Mouse (Mus musculus) neural tube, embryonic 14.5 days (tissue): Measurements from ENCODE around the gene Mepe. TPM values are rescaled to one million over a fixed set of nuclear protein-coding genes. Genes with fewer than 3 reads are reported as not detected.

Experiments used
- ATAC-seq: fragments of 200-750 bp; cut with Nextera tagmentation; 2 replicates; pipeline ENCODE4 v1.8.0; 2017; ENCODE audit warnings: low read depth, mild to moderate bottlenecking, moderate TSS enrichment, moderate library complexity
- H3K27ac ChIP-seq: fragments of 300-500 bp; sonication (generic); 2 replicates; pipeline ENCODE4 v1.5.1; 2014; ENCODE audit warnings: low read depth, mild to moderate bottlenecking, control low read depth, low read length, moderate library complexity, mixed read lengths
- H3K27me3 ChIP-seq: fragments of 300-500 bp; sonication (generic); 2 replicates; pipeline ENCODE4 v1.6.1; 2014; ENCODE audit warnings: low read length; ENCODE audit not compliant: control insufficient read depth, insufficient read depth
- H3K36me3 ChIP-seq: fragments of 300-500 bp; sonication (generic); 2 replicates; pipeline ENCODE4 v1.6.1; 2014; ENCODE audit warnings: low read length, mixed read lengths; ENCODE audit not compliant: control insufficient read depth, insufficient read depth
- H3K4me1 ChIP-seq: fragments of 300-500 bp; sonication (generic); 2 replicates; pipeline ENCODE4 v1.6.1; 2014; ENCODE audit warnings: low read length; ENCODE audit not compliant: control insufficient read depth, insufficient read depth
- H3K4me2 ChIP-seq: fragments of 300-500 bp; sonication (generic); 2 replicates; pipeline ENCODE4 v1.6.1; 2014; ENCODE audit warnings: mild to moderate bottlenecking, low read depth, low read length, control low read depth
- H3K4me3 ChIP-seq: fragments of 300-500 bp; sonication (generic); 2 replicates; pipeline ENCODE4 v1.5.1; 2014; ENCODE audit warnings: low read depth, low read length, control low read depth, mixed read lengths
- H3K9ac ChIP-seq: fragments of 300-500 bp; sonication (generic); replicated peaks from 2 replicates; pipeline ENCODE4 v1.6.1; 2014; ENCODE audit warnings: low read depth, mild to moderate bottlenecking, control low read depth, low read length, mixed read lengths
- H3K9me3 ChIP-seq: fragments of 300-500 bp; sonication (generic); 2 replicates; pipeline ENCODE4 v1.6.1; 2016; ENCODE audit warnings: low read length; ENCODE audit not compliant: control insufficient read depth
- WGBS: fragments of 180-500 bp; shearing (Covaris S2); extraction: QIAGEN DNeasy Blood & Tissue Kit; methylation state at CpG from one replicate; pipeline ENCODE4 v1.1.7; 2014; 5-methylcytosine and 5-hydroxymethylcytosine counted together
- polyA plus RNA-seq: library from polyadenylated mRNA; unstranded; fragments of >200 nt; fragmentation: Nextera tagmentation; extraction: Ambion mirVana; gene quantifications from 2 replicates; pipeline ENCODE4 v1.2.1, GENCODE M21; 2014

Gene Mepe
- polyA plus RNA-seq, 1 experiment from 2014 or later, result not detected

DNA sequence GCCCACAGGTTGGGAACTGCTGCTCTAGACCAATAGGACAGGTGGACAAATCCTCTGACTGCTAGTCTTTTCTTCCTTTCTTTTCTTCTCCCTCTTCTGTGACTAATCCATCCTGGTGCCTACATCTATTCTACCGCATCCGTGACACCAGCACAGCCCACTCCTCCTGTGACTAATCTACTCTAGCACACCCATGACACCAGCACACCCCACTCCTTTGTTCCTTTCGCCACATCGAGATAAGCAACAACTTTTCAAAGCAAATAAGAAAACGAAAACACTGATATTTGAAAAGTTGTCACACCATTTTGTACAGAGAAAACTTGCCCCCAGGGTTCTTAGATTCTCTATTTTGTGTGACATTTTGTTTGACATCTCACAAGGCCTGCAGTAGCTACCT lies 5.0 kb downstream of the Mepe start:
- no peaks in the 10 kb centered on the region for H3K9me3 ChIP-seq
- H3K4me3 ChIP-seq, result no peak overlapping the region
- 67% methylated on average over 5 of the region's 5 CpGs for whole genome bisulfite sequencing
- no peaks in the 10 kb centered on the region for H3K36me3 ChIP-seq
- H3K9ac ChIP-seq, result no peak overlapping the region
- no peak overlapping the region for H3K27ac ChIP-seq
- H3K4me1 ChIP-seq, result no peaks in the 10 kb centered on the region
- no peak overlapping the region for H3K4me2 ChIP-seq
- no peak for ATAC-seq
- no peaks in the 10 kb centered on the region for H3K27me3 ChIP-seq

GRCm38 (mm10) chr5:104332296-104332695 lies 7.2 kb downstream of the Mepe start:
- 79% methylated on average over 3 of the region's 3 CpGs for WGBS
- no peak for ATAC-seq

GRCm38 (mm10) chr5:104333231-104333640 lies 8.1 kb downstream of the Mepe start:
- no peak overlapping the region for H3K9ac ChIP-seq
- H3K27ac ChIP-seq, result no peak overlapping the region
- H3K4me2 ChIP-seq, result no peak overlapping the region
- WGBS, result 39% methylated on average over 7 of the region's 7 CpGs
- no peaks in the 10 kb centered on the region for H3K27me3 ChIP-seq
- no peak overlapping the region for H3K4me3 ChIP-seq
- ATAC-seq, result no peak
- no peaks in the 10 kb centered on the region for H3K36me3 ChIP-seq
- H3K9me3 ChIP-seq, result no peaks in the 10 kb centered on the region
- no peaks in the 10 kb centered on the region for H3K4me1 ChIP-seq

More at GRCm38 (mm10) chr5:104332296-104332695, 7.2 kb downstream of the Mepe start:
- no peak overlapping the region for H3K9ac ChIP-seq
- no peak overlapping the region for H3K27ac ChIP-seq
- no peaks in the 10 kb centered on the region for H3K9me3 ChIP-seq
- H3K4me1 ChIP-seq, result no peaks in the 10 kb centered on the region
- H3K4me2 ChIP-seq, result no peak overlapping the region
- no peaks in the 10 kb centered on the region for H3K36me3 ChIP-seq
- no peak overlapping the region for H3K4me3 ChIP-seq
- no peaks in the 10 kb centered on the region for H3K27me3 ChIP-seq

DNA sequence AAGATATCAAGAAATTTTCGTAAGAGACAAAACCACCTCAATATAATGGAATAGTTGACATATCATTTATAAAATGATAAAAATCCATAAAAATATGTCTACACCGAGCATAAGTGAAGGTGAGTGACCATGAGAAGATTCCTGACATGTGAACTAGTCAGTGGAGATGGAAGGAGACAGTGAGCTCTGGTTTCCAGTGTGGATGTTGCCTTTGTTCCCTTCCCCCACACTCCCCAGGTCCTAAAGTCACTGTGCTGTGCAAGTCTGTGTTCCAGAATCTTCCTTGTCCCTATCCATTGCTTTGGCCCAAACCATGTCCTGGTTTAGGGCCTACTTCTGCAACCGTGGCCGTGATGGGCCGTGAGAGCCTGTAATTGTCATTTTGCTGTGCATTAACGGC lies 8.5 kb downstream of the Mepe start:
- WGBS, result 82% methylated on average over 6 of the region's 6 CpGs

GRCm38 (mm10) chr5:104334516-104334915 lies 9.4 kb downstream of the Mepe start:
- Histone ChIP-seq H3K27me3 (no peaks in the 10 kb centered on the region), H3K4me2 (no peak overlapping the region), H3K36me3 (no peaks in the 10 kb centered on the region), H3K4me3 (no peak overlapping the region), H3K27ac (no peak overlapping the region), H3K4me1 (no peaks in the 10 kb centered on the region), H3K9ac (no peak overlapping the region), H3K9me3 (no peaks in the 10 kb centered on the region)
- 88% methylated on average over 14 of the region's 14 CpGs for WGBS
- no peak for ATAC-seq

More for the DNA sequence above, 8.5 kb downstream of the Mepe start:
- H3K4me1 ChIP-seq, result no peaks in the 10 kb centered on the region
- no peaks in the 10 kb centered on the region for H3K27me3 ChIP-seq
- no peaks in the 10 kb centered on the region for H3K9me3 ChIP-seq
- H3K9ac ChIP-seq, result no peak overlapping the region
- no peak overlapping the region for H3K4me2 ChIP-seq
- no peak overlapping the region for H3K4me3 ChIP-seq
- ATAC-seq, result no peak
- no peak overlapping the region for H3K27ac ChIP-seq
- H3K36me3 ChIP-seq, result no peaks in the 10 kb centered on the region

DNA sequence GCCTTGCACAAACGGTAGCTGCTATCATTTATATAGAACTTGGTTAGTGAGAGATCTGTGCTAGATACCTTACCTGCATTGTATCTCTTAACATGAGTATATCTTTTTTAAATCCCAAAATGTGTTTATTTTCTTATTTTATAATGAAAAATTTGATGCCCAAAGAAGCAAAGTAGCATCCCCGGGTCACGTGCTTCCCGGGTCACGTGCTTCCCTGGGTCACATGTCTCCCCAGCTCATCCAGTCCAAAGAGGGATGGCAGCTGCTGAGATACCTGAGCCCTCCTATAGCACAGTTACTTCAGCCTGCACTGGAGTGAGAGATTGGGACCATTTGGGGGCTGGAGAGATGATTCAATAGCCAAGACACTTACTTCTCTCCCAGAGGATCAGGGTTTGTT lies 10.8 kb downstream of the Mepe start:
- 94% methylated on average over 5 of the region's 5 CpGs for WGBS
- no peak for ATAC-seq
- H3K27me3 ChIP-seq, result no peaks in the 10 kb centered on the region
- H3K4me1 ChIP-seq, result 0 out of 2 replicates have a peak, but pooled peaks cover 5% of the 10 kb centered on the region
- no peak overlapping the region for H3K27ac ChIP-seq
- no peak overlapping the region for H3K4me2 ChIP-seq
- H3K4me3 ChIP-seq, result no peak overlapping the region
- H3K9ac ChIP-seq, result no peak overlapping the region
- no peaks in the 10 kb centered on the region for H3K36me3 ChIP-seq
- no peaks in the 10 kb centered on the region for H3K9me3 ChIP-seq

DNA sequence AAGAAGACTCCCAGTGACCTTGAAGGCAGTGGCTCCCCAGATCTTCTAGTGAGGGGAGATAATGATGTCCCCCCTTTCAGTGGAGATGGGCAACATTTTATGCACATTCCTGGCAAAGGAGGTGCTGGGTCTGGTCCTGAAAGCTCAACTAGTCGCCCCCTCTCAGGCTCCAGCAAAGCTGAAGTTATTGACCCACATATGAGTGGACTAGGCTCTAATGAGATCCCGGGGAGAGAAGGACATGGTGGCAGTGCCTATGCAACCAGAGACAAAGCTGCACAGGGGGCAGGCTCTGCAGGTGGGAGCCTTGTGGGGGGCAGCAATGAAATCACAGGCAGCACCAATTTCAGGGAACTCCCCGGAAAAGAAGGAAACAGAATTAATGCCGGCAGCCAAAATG lies 12.4 kb downstream of the Mepe start:
- no peak overlapping the region for H3K4me2 ChIP-seq
- WGBS, result 70% methylated on average over 4 of the region's 4 CpGs

GRCm38 (mm10) chr5:104339009-104339408 lies 13.9 kb downstream of the Mepe start:
- Histone ChIP-seq H3K9ac (no peak overlapping the region), H3K9me3 (no peaks in the 10 kb centered on the region), H3K27me3 (no peaks in the 10 kb centered on the region), H3K4me3 (no peak overlapping the region), H3K4me2 (no peak overlapping the region), H3K4me1 (0 out of 2 replicates have a peak, but pooled peaks cover 5% of the 10 kb centered on the region), H3K27ac (no peak overlapping the region), H3K36me3 (no peaks in the 10 kb centered on the region)
- no peak for ATAC-seq
- 84% methylated on average over 5 of the region's 5 CpGs for WGBS

More for the DNA sequence above, 12.4 kb downstream of the Mepe start:
- Histone ChIP-seq H3K9ac (no peak overlapping the region), H3K27me3 (no peaks in the 10 kb centered on the region), H3K9me3 (no peaks in the 10 kb centered on the region), H3K4me3 (no peak overlapping the region), H3K27ac (no peak overlapping the region), H3K36me3 (no peaks in the 10 kb centered on the region), H3K4me1 (0 out of 2 replicates have a peak, but pooled peaks cover 5% of the 10 kb centered on the region)
- no peak for ATAC-seq

- WGBS, result 20% methylated on average over 14 of the region's 14 CpGs
- H3K27me3 ChIP-seq, result no peaks in the 10 kb centered on the region
- H3K4me1 ChIP-seq, result 0 out of 2 replicates have a peak, but pooled peaks cover 5% of the 10 kb centered on the region
- H3K27ac ChIP-seq, result no peak overlapping the region
- no peaks in the 10 kb centered on the region for H3K36me3 ChIP-seq
- H3K4me2 ChIP-seq, result no peak overlapping the region
- H3K9me3 ChIP-seq, result no peaks in the 10 kb centered on the region
- no peak overlapping the region for H3K9ac ChIP-seq
- H3K4me3 ChIP-seq, result no peak overlapping the region
- ATAC-seq, result peak; percentile 82; the same call in 1 of the 2 replicates
Measured at GRCm38 (mm10) chr5:104339706-104340512, 14.8 kb downstream of the Mepe start.
